Mouse (Mus musculus) neural tube, embryonic 11.5 days (tissue): Measurements from ENCODE around the gene Zdhhc5. TPM values are rescaled to one million over a fixed set of nuclear protein-coding genes. Genes with fewer than 3 reads are reported as not detected.

Experiments
- ATAC-seq: fragments of 200-750 bp; cut with Nextera tagmentation; 2 replicates; pipeline ENCODE4 v1.8.0; 2017; ENCODE audit warnings: moderate number of reproducible peaks, mild to moderate bottlenecking, moderate TSS enrichment, moderate library complexity; ENCODE audit not compliant: insufficient read depth, low FRiP score, low TSS enrichment
- DNase-seq: peaks from one replicate; pipeline ENCODE4 v3.0.0-alpha.2; 2015; ENCODE audit warnings: low spot score
- H3K27ac ChIP-seq: fragments of 300-500 bp; sonication (generic); 2 replicates; pipeline ENCODE4 v1.5.1; 2014; ENCODE audit warnings: low read depth, mild to moderate bottlenecking, low read length
- H3K27me3 ChIP-seq: fragments of 300-500 bp; sonication (generic); 2 replicates; pipeline ENCODE4 v1.6.1; 2014; ENCODE audit warnings: mild to moderate bottlenecking, low read length, mixed read lengths; ENCODE audit not compliant: control insufficient read depth, insufficient read depth
- H3K36me3 ChIP-seq: fragments of 300-500 bp; sonication (generic); 2 replicates; pipeline ENCODE4 v1.6.1; 2014; ENCODE audit warnings: mild to moderate bottlenecking, low read length, moderate library complexity, mixed read lengths; ENCODE audit not compliant: control insufficient read depth, insufficient read depth
- H3K4me1 ChIP-seq: fragments of 300-500 bp; sonication (generic); 2 replicates; pipeline ENCODE4 v1.6.1; 2014; ENCODE audit warnings: low read length, mixed read lengths; ENCODE audit not compliant: control insufficient read depth, insufficient read depth
- H3K4me2 ChIP-seq: fragments of 300-500 bp; sonication (generic); 2 replicates; pipeline ENCODE4 v1.6.1; 2014; ENCODE audit warnings: low read depth, mild to moderate bottlenecking, moderate library complexity
- H3K4me3 ChIP-seq: fragments of 300-500 bp; sonication (generic); 2 replicates; pipeline ENCODE4 v1.5.1; 2014; ENCODE audit warnings: low read depth, low read length
- H3K9ac ChIP-seq: fragments of 300-500 bp; sonication (generic); 2 replicates; pipeline ENCODE4 v1.6.1; 2014; ENCODE audit warnings: mild to moderate bottlenecking, low read length
- H3K9me3 ChIP-seq: fragments of 300-500 bp; sonication (generic); 2 replicates; pipeline ENCODE4 v1.6.1; 2016; ENCODE audit warnings: low read length; ENCODE audit not compliant: control insufficient read depth
- WGBS: fragments of 180-500 bp; shearing (Covaris S2); extraction: QIAGEN DNeasy Blood & Tissue Kit; methylation state at CpG from one replicate; pipeline ENCODE4 v1.1.7; 2014; 5-methylcytosine and 5-hydroxymethylcytosine counted together
- polyA plus RNA-seq: library from polyadenylated mRNA; unstranded; fragments of >200 nt; fragmentation: Nextera tagmentation; extraction: Ambion mirVana; gene quantifications from 2 replicates; pipeline ENCODE4 v1.2.1, GENCODE M21; 2014

Zdhhc5 gene
- 27.4 and 27.6 TPM in 2 replicates for polyA plus RNA-seq

DNA sequence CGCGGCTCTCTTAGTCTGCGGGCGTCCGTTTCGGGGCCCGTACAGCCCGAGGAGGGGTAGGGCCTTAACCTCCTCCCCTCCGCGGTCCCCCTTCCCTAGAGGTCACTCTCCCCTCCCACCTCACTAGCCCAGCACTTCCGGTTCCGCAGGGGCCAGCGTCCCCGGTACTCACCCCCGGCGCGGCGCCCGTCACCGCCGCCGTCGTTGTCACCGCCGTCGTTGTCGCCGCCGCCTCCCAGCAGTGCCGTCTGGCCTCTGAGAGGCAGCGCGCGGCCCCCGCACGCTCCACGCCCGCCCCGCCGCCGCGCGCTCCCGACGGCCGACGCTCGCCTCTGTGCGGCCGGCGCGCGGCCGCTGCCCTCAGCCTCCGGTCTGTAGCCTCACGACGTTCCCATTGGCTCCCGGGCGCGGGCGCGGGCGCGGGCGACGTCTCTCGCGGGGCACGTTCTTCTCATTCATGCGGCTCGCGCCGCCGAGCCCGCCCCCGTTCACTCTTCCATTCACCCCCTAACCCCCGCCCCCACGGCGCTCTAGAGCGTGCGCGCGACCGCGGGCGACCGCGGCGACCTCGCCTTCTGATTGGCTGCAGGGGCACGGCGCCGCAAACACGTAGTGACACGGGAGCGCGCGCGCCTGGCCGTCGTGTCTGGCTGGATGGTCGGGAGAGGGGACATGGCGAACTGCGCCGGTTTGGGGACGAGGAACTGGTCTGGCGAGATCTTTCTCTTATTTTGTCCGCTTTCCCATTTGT is at the start of gene Zdhhc5:
Gene Zdhhc5, minus strand, starts transcription at position 370 of the 751 bp plus-strand sequence.
- H3K9me3 ChIP-seq = no peaks in the 10 kb centered on the region
- peak within 1 kb of the TSS; percentile 81 for H3K4me2 ChIP-seq
- ATAC-seq (peak; percentile 96), DNase-seq (peak; percentile 99)
- peaks cover 2% of the 10 kb centered on the region; the same call in 1 of the 2 replicates for H3K36me3 ChIP-seq
- H3K9ac ChIP-seq = peak within 1 kb of the TSS; percentile 86
- H3K4me1 ChIP-seq = peaks cover 14% of the 10 kb centered on the region
- H3K27me3 ChIP-seq = no peaks in the 10 kb centered on the region
- peak within 1 kb of the TSS; percentile 87 for H3K4me3 ChIP-seq
- under 1% methylated on average over 90 of the region's 107 CpGs for WGBS
- H3K27ac ChIP-seq = peak within 1 kb of the TSS; percentile 95

GRCm38 (mm10) chr2:84762818-84763217 is 47.8 kb upstream of the Zdhhc5 start:
- no peak for ATAC-seq
- no peaks in the 10 kb centered on the region for H3K27me3 ChIP-seq
- no peak overlapping the region for H3K4me3 ChIP-seq
- no peak overlapping the region for H3K9ac ChIP-seq
- H3K4me1 ChIP-seq = no peaks in the 10 kb centered on the region
- 48% methylated on average over 1 of the region's 1 CpGs for WGBS
- no peaks in the 10 kb centered on the region for H3K9me3 ChIP-seq
- H3K27ac ChIP-seq = no peak overlapping the region
- H3K36me3 ChIP-seq = no peaks in the 10 kb centered on the region
- no peak for DNase-seq
- H3K4me2 ChIP-seq = no peak overlapping the region

DNA sequence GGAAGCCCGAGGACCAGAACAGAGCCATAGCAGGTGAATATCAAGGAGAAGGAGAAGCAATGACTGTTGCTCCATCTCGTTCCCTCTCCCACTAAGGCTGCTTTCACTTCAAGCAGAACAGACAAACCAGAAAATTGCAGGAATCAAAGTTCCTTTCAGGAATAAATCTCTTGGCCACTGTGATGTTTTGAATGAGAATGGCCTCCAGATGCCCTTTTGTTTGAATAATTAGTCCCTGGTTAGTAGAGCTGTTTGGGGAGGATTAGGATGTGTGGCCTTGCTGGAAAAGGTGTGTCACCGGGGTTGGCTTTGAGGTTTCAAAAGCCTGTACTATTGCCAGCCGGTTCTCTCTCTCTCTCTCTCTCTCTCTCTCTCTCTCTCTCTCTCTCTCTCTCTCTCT is 47.3 kb upstream of the Zdhhc5 start:
- Histone ChIP-seq H3K4me1 (no peaks in the 10 kb centered on the region), H3K27me3 (no peaks in the 10 kb centered on the region), H3K4me3 (no peak overlapping the region), H3K9ac (no peak overlapping the region), H3K9me3 (no peaks in the 10 kb centered on the region), H3K4me2 (no peak overlapping the region), H3K36me3 (no peaks in the 10 kb centered on the region), H3K27ac (no peak overlapping the region)
- ATAC-seq (no peak), DNase-seq (no peak)
- 46% methylated on average over 4 of the region's 4 CpGs for WGBS

- Histone ChIP-seq H3K27ac (no peak overlapping the region), H3K4me2 (no peak overlapping the region), H3K4me3 (no peak overlapping the region), H3K4me1 (no peaks in the 10 kb centered on the region), H3K9ac (no peak overlapping the region), H3K9me3 (no peaks in the 10 kb centered on the region), H3K27me3 (no peaks in the 10 kb centered on the region), H3K36me3 (no peaks in the 10 kb centered on the region)
- 98% methylated on average over 1 of the region's 1 CpGs for WGBS
- no peak for ATAC-seq
- no peak for DNase-seq
These were observed 46.9 kb upstream of the Zdhhc5 start for GRCm38 (mm10) chr2:84761840-84762239.

- WGBS = 89% methylated on average over 3 of the region's 3 CpGs
- no peak overlapping the region for H3K4me2 ChIP-seq
- H3K9me3 ChIP-seq = no peaks in the 10 kb centered on the region
- H3K4me3 ChIP-seq = no peak overlapping the region
- DNase-seq (no peak), ATAC-seq (no peak)
- no peak overlapping the region for H3K9ac ChIP-seq
- no peak overlapping the region for H3K27ac ChIP-seq
- H3K36me3 ChIP-seq = no peaks in the 10 kb centered on the region
- H3K27me3 ChIP-seq = no peaks in the 10 kb centered on the region
- no peaks in the 10 kb centered on the region for H3K4me1 ChIP-seq
These were observed 46.3 kb upstream of the Zdhhc5 start for GRCm38 (mm10) chr2:84761309-84761708.

- 77% methylated on average over 8 of the region's 8 CpGs for WGBS
- H3K4me2 ChIP-seq = no peak overlapping the region
- H3K27me3 ChIP-seq = no peaks in the 10 kb centered on the region
- H3K9ac ChIP-seq = no peak overlapping the region
- ATAC-seq = no peak
- no peaks in the 10 kb centered on the region for H3K4me1 ChIP-seq
- H3K9me3 ChIP-seq = no peaks in the 10 kb centered on the region
- H3K36me3 ChIP-seq = no peaks in the 10 kb centered on the region
- H3K4me3 ChIP-seq = no peak overlapping the region
- no peak for DNase-seq
- H3K27ac ChIP-seq = no peak overlapping the region
These were observed 45.8 kb upstream of the Zdhhc5 start for GRCm38 (mm10) chr2:84760777-84761176.

- Histone ChIP-seq H3K4me2 (no peak overlapping the region), H3K27ac (no peak overlapping the region), H3K4me1 (no peaks in the 10 kb centered on the region), H3K4me3 (no peak overlapping the region), H3K36me3 (no peaks in the 10 kb centered on the region), H3K9me3 (no peaks in the 10 kb centered on the region), H3K9ac (no peak overlapping the region), H3K27me3 (no peaks in the 10 kb centered on the region)
- 7% methylated on average over 2 of the region's 2 CpGs for WGBS
- ATAC-seq (peak; percentile 58; the same call in 1 of the 2 replicates), DNase-seq (peak; percentile 25)
These were observed 43.7 kb upstream of the Zdhhc5 start for GRCm38 (mm10) chr2:84758542-84759127.

DNA sequence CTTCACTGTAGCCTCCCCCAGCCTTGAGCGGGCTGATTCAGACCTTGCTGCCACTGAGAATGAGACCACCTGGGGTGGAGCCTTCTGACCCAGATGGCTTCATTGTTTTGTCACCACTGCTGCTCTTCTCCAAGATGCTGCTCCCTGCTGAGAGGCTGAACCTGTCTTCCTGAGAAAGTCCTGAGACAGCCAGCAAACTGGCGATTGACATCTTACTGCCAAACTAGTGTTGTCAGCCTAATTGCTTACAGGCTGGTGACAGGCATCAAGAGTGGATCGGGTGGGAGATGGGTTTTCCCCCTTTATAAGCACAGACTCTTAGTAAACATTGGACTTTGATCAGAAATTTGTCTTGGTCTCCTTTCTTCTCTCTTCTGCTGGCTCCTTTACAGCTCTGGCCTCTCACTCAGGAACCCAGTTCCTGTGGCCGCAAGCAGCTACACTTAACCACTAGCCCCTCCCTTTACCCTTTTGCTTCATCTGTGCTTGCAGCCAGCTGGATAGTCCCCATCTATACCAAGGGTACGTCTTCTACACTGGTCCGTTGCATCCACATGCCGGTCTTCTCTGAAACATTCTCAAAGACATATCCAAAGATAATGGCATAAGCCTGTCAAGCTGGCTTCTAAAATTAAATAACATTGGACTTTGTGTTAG is 42.2 kb upstream of the Zdhhc5 start:
- DNase-seq (no peak), ATAC-seq (no peak)
- no peak overlapping the region for H3K27ac ChIP-seq
- no peaks in the 10 kb centered on the region for H3K36me3 ChIP-seq
- H3K4me2 ChIP-seq = no peak overlapping the region
- no peaks in the 10 kb centered on the region for H3K9me3 ChIP-seq
- H3K9ac ChIP-seq = no peak overlapping the region
- no peaks in the 10 kb centered on the region for H3K27me3 ChIP-seq
- no peaks in the 10 kb centered on the region for H3K4me1 ChIP-seq
- WGBS = 58% methylated on average over 7 of the region's 7 CpGs
- no peak overlapping the region for H3K4me3 ChIP-seq
